Mouse (Mus musculus) stomach, postnatal 0 days (tissue): Measurements from ENCODE around the gene E030018B13Rik. TPM values are rescaled to one million over a fixed set of nuclear protein-coding genes. Genes with fewer than 3 reads are reported as not detected.

Experiments used
- ATAC-seq: fragments of 200-750 bp; cut with Nextera tagmentation; 2 replicates; pipeline ENCODE4 v1.8.0; 2017; ENCODE audit not compliant: low FRiP score, low TSS enrichment
- DNase-seq: peaks from one replicate; pipeline ENCODE4 v3.0.0-alpha.2; 2016; ENCODE audit warnings: low spot score
- H3K27ac ChIP-seq: fragments of 300-500 bp; sonication (generic); replicated peaks from 2 replicates; pipeline ENCODE4 v1.5.1; 2014; ENCODE audit warnings: mild to moderate bottlenecking, control low read depth
- H3K27me3 ChIP-seq: fragments of 300-500 bp; sonication (generic); 2 replicates; pipeline ENCODE4 v1.6.1; 2014; ENCODE audit warnings: low read length; ENCODE audit not compliant: control insufficient read depth, insufficient read depth
- H3K36me3 ChIP-seq: fragments of 300-500 bp; sonication (generic); 2 replicates; pipeline ENCODE4 v1.6.1; 2014; ENCODE audit warnings: low read length, mixed read lengths; ENCODE audit not compliant: control insufficient read depth, insufficient read depth
- H3K4me1 ChIP-seq: fragments of 300-500 bp; sonication (generic); replicated peaks from 2 replicates; pipeline ENCODE4 v1.6.1; 2014; ENCODE audit warnings: antibody characterized with exemption; ENCODE audit not compliant: control insufficient read depth, insufficient read depth
- H3K4me2 ChIP-seq: fragments of 300-500 bp; sonication (generic); replicated peaks from 2 replicates; pipeline ENCODE4 v1.6.1; 2014; ENCODE audit warnings: low read depth, mild to moderate bottlenecking, control low read depth, moderate library complexity
- H3K4me3 ChIP-seq: fragments of 300-500 bp; sonication (generic); 2 replicates; pipeline ENCODE4 v1.5.1; 2014; ENCODE audit warnings: low read depth, low read length, control low read depth
- H3K9ac ChIP-seq: fragments of 300-500 bp; sonication (generic); 2 replicates; pipeline ENCODE4 v1.6.1; 2014; ENCODE audit warnings: mild to moderate bottlenecking, low read length, control low read depth, mixed read lengths
- H3K9me3 ChIP-seq: fragments of 300-500 bp; sonication (generic); 2 replicates; pipeline ENCODE4 v1.6.1; 2016; ENCODE audit warnings: low read length; ENCODE audit not compliant: control insufficient read depth
- CTCF ChIP-seq: IDR thresholded peaks from 2 replicates; pipeline ENCODE4 v1.5.1; 2016; ENCODE audit warnings: antibody characterized with exemption, low read depth, mild to moderate bottlenecking, moderate library complexity
- EP300 ChIP-seq: optimal IDR thresholded peaks from 2 replicates; pipeline ENCODE3; 2016; ENCODE audit warnings: antibody characterized with exemption
- WGBS: fragments of 180-500 bp; shearing (Covaris S2); extraction: QIAGEN DNeasy Blood & Tissue Kit; methylation state at CpG from one replicate; pipeline ENCODE4 v1.1.7; 2014; 5-methylcytosine and 5-hydroxymethylcytosine counted together
- polyA plus RNA-seq: library from polyadenylated mRNA; unstranded; fragments of >200 nt; fragmentation: Nextera tagmentation; extraction: Ambion mirVana; gene quantifications from 2 replicates; pipeline ENCODE4 v1.2.1, GENCODE M21; 2015

E030018B13Rik gene
- polyA plus RNA-seq, 1 experiment from 2014 or later: not detected

DNA sequence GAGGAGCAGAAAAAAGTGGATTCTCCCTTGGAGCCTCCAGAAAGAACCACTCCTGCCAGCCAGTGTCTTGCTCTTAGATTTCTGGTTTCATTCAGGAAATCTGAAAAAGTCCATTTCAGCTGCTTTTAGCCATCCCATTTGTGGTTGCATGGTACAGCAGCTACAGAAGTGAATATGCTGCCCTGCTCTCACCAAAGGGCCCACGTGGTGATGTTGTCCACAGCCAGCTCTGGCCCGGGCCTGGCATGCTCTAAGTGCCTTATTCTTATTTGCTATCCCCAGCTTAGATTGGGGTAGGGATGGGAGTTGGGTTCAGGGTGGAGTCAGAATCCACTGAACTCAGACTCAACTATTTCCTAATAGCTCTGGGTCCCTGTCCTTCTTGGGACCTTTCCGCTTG is 21.4 kb upstream of the E030018B13Rik start:
- Histone ChIP-seq H3K27me3 (no peaks in the 10 kb centered on the region), H3K36me3 (peaks cover 8% of the 10 kb centered on the region), H3K4me1 (peaks cover 17% of the 10 kb centered on the region), H3K9me3 (no peaks in the 10 kb centered on the region), H3K4me3 (no peak overlapping the region), H3K9ac (no peak overlapping the region), H3K4me2 (no peak overlapping the region), H3K27ac (no peak overlapping the region; the same call in 1 of the 2 replicates)
- DNase-seq (no peak), ATAC-seq (no peak)
- TF ChIP-seq CTCF (no peak), EP300 (no peak)
- 88% methylated on average over 3 of the region's 3 CpGs for WGBS

DNA sequence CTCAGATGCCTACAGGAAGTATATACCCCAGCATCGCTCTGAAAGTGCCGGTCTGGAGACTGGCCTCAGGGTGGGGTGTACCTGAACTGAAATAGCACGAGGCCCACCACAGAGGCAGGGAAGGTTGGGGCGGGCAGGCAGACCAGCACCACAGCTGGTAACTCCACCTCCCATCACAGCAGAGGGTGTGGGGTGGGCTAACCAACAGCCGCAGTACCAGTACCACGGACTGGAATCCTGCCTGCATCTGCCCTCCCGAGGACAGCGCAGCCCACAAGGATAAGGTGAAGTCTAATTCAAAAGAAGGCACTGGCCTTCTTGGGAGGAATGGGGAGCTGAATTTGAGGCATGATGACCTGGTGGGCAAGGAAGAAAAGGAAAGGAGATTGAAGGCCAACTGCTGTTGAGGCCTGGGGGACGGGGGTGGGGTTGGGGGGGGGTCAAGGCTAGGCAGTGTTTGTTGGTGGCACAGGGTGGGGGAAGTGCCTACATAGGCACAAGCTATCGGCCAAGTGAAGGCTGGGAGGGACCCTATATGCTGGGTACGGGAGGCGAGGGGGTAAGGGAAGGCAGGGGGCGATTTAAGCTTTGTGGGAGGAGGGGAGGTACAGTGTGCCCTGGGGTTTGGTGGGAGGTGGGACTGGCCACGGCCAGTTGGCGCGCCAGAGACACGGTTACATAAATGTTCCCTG is 20.2 kb upstream of the E030018B13Rik start:
- ATAC-seq (peak; percentile 4; the same call in 1 of the 2 replicates), DNase-seq (peak; percentile 42)
- Histone ChIP-seq H3K27ac (peak overlapping the region; percentile 96), H3K4me1 (peaks cover 17% of the 10 kb centered on the region), H3K27me3 (no peaks in the 10 kb centered on the region), H3K36me3 (no peaks in the 10 kb centered on the region; the same call in 1 of the 2 replicates), H3K4me2 (peak overlapping the region; percentile 64), H3K4me3 (peak overlapping the region; percentile 31), H3K9ac (peak overlapping the region; percentile 59), H3K9me3 (no peaks in the 10 kb centered on the region)
- TF ChIP-seq CTCF (no peak), EP300 (no peak)
- WGBS: 25% methylated on average over 17 of the region's 17 CpGs

DNA sequence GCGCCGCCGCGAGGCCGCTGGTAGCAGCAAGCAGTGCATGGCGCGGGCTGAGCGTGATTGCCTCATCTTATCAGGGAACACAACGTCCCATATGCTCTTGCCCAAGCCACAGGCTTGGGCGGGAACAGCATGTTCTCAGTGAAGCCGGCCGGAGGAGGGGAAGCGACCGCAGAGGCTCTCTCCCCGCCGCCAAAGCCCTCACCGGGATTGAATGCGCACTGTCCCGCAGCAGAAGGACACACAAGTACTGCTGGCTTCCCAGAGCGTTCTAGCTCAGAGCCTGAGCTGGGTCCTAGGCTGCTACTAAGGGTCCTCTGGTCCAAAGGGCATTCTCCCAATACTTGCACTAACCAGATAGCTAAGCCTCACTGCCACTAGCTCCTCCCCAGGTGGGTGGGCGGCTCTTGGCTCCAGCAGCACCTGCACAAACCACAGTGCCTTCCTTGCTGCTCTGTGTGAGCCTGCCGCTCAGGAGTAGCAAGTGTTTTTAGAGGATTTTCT is 19.6 kb upstream of the E030018B13Rik start:
- H3K36me3 ChIP-seq: no peaks in the 10 kb centered on the region
- peak; percentile 94 for DNase-seq
- ATAC-seq: peak; percentile 97
- H3K4me3 ChIP-seq: peak overlapping the region; percentile 31
- peak overlapping the region; percentile 64 for H3K4me2 ChIP-seq
- TF ChIP-seq CTCF (peak; percentile 79), EP300 (peak; percentile 99)
- no peaks in the 10 kb centered on the region for H3K27me3 ChIP-seq
- under 1% methylated on average over 22 of the region's 22 CpGs for WGBS
- H3K9ac ChIP-seq: peak overlapping the region; percentile 64
- H3K4me1 ChIP-seq: peaks cover 17% of the 10 kb centered on the region
- H3K27ac ChIP-seq: peak overlapping the region; percentile 96
- no peaks in the 10 kb centered on the region for H3K9me3 ChIP-seq

DNA sequence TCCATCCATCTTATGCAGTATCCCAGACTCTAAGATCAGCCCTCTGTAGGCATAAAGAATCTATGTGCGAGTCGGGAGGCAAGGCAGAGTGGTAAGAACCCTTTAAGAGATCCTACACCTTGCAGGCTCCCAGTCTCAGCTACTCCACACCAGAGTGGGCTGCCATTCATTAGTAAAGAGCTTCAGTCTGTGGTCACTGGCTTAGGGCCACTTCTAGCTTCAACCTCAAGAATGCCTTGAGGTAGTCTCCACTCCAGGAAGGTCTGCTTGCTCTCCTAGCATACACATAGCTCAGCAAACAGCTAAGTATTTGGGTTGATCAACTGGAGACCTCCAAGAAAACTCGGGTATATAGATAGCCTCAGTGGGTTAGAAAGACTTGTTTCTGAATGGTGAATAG is 19.0 kb upstream of the E030018B13Rik start:
- Histone ChIP-seq H3K4me3 (no peak overlapping the region), H3K9ac (peak overlapping the region; percentile 64), H3K4me2 (peak overlapping the region; percentile 64), H3K27me3 (no peaks in the 10 kb centered on the region), H3K27ac (peak overlapping the region; percentile 96), H3K4me1 (peaks cover 17% of the 10 kb centered on the region), H3K36me3 (no peaks in the 10 kb centered on the region), H3K9me3 (no peaks in the 10 kb centered on the region)
- no peak for ATAC-seq
- no peak for DNase-seq
- TF ChIP-seq CTCF (no peak), EP300 (no peak)
- 41% methylated on average over 3 of the region's 3 CpGs for WGBS

DNA sequence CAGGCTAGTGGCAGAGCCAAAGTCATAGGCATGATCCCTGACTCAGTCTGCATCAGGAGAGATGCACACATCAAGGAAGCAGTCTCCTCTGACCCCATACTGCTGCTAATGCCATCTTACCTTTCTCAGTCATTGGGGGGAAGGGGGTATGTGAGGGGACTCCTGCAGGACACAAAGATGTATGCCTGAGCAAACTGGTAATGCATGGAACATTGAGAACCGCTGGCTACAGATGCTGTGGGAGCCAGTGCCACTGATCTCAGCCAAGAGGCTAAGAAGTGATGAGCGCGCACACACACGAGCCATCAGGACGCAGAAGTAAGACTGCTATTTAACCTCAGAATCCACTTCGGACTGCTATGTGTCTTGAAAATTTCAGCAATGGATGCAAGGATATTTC is 18.5 kb upstream of the E030018B13Rik start:
- WGBS: 89% methylated on average over 6 of the region's 6 CpGs
- TF ChIP-seq EP300: no peak
- no peak for TF ChIP-seq CTCF
- ATAC-seq (no peak), DNase-seq (no peak)
- Histone ChIP-seq H3K9ac (no peak overlapping the region), H3K9me3 (no peaks in the 10 kb centered on the region), H3K27me3 (no peaks in the 10 kb centered on the region), H3K4me1 (peaks cover 19% of the 10 kb centered on the region), H3K36me3 (no peaks in the 10 kb centered on the region), H3K27ac (peak overlapping the region; percentile 96), H3K4me3 (no peak overlapping the region), H3K4me2 (no peak overlapping the region)

DNA sequence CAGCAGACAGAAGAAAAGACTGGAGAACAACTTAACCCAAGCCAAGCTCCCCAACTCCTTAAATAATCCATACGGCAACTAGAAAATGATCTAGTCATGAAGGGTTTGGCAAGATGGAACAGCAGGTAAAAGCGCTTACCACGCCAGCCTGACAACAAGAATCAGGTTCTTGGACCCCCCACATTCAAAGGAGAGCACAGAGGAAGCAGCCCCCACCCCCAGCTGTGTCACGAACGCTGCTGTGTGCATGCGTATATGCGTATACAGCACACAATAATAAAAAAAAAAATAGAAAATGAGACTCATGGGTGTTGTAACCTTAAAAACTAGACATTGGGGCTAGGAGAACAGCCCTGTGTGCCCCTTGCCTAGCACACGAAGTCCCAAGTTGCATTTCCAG is 16.7 kb upstream of the E030018B13Rik start:
- H3K4me2 ChIP-seq: no peak overlapping the region
- DNase-seq: no peak
- peaks cover 19% of the 10 kb centered on the region for H3K4me1 ChIP-seq
- no peaks in the 10 kb centered on the region for H3K27me3 ChIP-seq
- no peak for ATAC-seq
- H3K36me3 ChIP-seq: no peaks in the 10 kb centered on the region
- WGBS: 89% methylated on average over 8 of the region's 8 CpGs
- TF ChIP-seq EP300 (no peak), CTCF (no peak)
- no peak overlapping the region for H3K9ac ChIP-seq
- no peaks in the 10 kb centered on the region for H3K9me3 ChIP-seq
- H3K4me3 ChIP-seq: no peak overlapping the region
- no peak overlapping the region for H3K27ac ChIP-seq
